Mouse (Mus musculus) left cerebral cortex, postnatal 4 days (tissue): ENCODE data around the gene Fam184a. TPM values are rescaled to one million over a fixed set of nuclear protein-coding genes. Genes with fewer than 3 reads are reported as not detected.

ENCODE experiments used
- DNase-seq: peaks from one replicate; pipeline ENCODE4 v3.0.0-alpha.2; 2022
- intact Hi-C: fragments of 180-260 bp; cut with DNase I; formaldehyde crosslinking; loops from one replicate; pipeline ENCODE4 v1.15.1; 2025
- total RNA-seq, 2 experiments: library from RNA; stranded (reverse); gene quantifications; 2 replicates each; pipeline ENCODE4 v1.2.3; 2021

Gene Fam184a
- total RNA-seq = 10 to 100 TPM; 28.8 to 29.6 TPM

GRCm38 (mm10) chr10:53750955-53751652 lies at the start of gene Fam184a:
TSS of gene Fam184a (minus strand) at chr10:53751123.
- peak; percentile 85 for DNase-seq
- intact Hi-C loops = no loop called here

GRCm38 (mm10) chr10:53796258-53796581 lies 45.3 kb upstream of the Fam184a start:
- no peak for DNase-seq
- intact Hi-C loops = no loop called here

GRCm38 (mm10) chr10:53795567-53796257 lies 44.8 kb upstream of the Fam184a start:
- DNase-seq = peak; percentile 20
- intact Hi-C loops = loop anchor here (2.0 kb wide), 1 partner anchor 153 kb away; no protein-coding TSS in a partner anchor

- intact Hi-C loops = no loop called here
- no peak for DNase-seq
Measured at GRCm38 (mm10) chr10:53791281-53791680, 40.4 kb upstream of the Fam184a start.

GRCm38 (mm10) chr10:53776591-53776990 lies 25.7 kb upstream of the Fam184a start:
- intact Hi-C loops = no loop called here
- DNase-seq = no peak

- intact Hi-C loops = no loop called here
- DNase-seq = no peak
Measured at GRCm38 (mm10) chr10:53772708-53773107, 21.8 kb upstream of the Fam184a start.

- intact Hi-C loops = no loop called here
- DNase-seq = no peak
Measured at GRCm38 (mm10) chr10:53771480-53771879, 20.6 kb upstream of the Fam184a start.

- no peak for DNase-seq
- intact Hi-C loops = no loop called here
Measured at GRCm38 (mm10) chr10:53768745-53769144, 17.8 kb upstream of the Fam184a start.

- intact Hi-C loops = no loop called here
- DNase-seq = no peak
Measured at GRCm38 (mm10) chr10:53765471-53765870, 14.5 kb upstream of the Fam184a start.

- intact Hi-C loops = no loop called here
- DNase-seq = no peak
Measured at GRCm38 (mm10) chr10:53752723-53753122, 1.8 kb upstream of the Fam184a start.

- intact Hi-C loops = no loop called here
- DNase-seq = peak; percentile 43
Measured at GRCm38 (mm10) chr10:53750275-53750954, 508 bp downstream of the Fam184a start.

- no peak for DNase-seq
- intact Hi-C loops = no loop called here
Measured at GRCm38 (mm10) chr10:53746039-53746438, 4.9 kb downstream of the Fam184a start.

GRCm38 (mm10) chr10:53742961-53743360 lies 8.0 kb downstream of the Fam184a start:
- intact Hi-C loops = no loop called here
- DNase-seq = no peak

GRCm38 (mm10) chr10:53740014-53740413 lies 10.9 kb downstream of the Fam184a start:
- intact Hi-C loops = no loop called here
- no peak for DNase-seq

GRCm38 (mm10) chr10:53738842-53739241 lies 12.1 kb downstream of the Fam184a start:
- intact Hi-C loops = no loop called here
- no peak for DNase-seq

GRCm38 (mm10) chr10:53735201-53735865 lies 15.6 kb downstream of the Fam184a start:
- peak; percentile 18 for DNase-seq
- intact Hi-C loops = no loop called here

- DNase-seq = no peak
- intact Hi-C loops = no loop called here
Measured at GRCm38 (mm10) chr10:53732324-53732723, 18.6 kb downstream of the Fam184a start.

- intact Hi-C loops = no loop called here
- DNase-seq = no peak
Measured at GRCm38 (mm10) chr10:53728883-53729282, 22.0 kb downstream of the Fam184a start.

GRCm38 (mm10) chr10:53725301-53725700 lies 25.6 kb downstream of the Fam184a start:
- intact Hi-C loops = no loop called here
- DNase-seq = no peak

- intact Hi-C loops = no loop called here
- no peak for DNase-seq
Measured at GRCm38 (mm10) chr10:53704516-53704915, 46.4 kb downstream of the Fam184a start.

GRCm38 (mm10) chr10:53698531-53698930 lies 52.4 kb downstream of the Fam184a start:
- intact Hi-C loops = no loop called here
- DNase-seq = no peak
